Mouse (Mus musculus) testis, adult 2 months (tissue): Measurements from ENCODE around the gene Gatad1.

Experiments used
- CTCF ChIP-seq: fragments of 200-500 bp; IDR thresholded peaks from 2 replicates; pipeline ENCODE4 v1.5.1; 2012; ENCODE audit warnings: low read depth, mild to moderate bottlenecking, inconsistent platforms, low read length, moderate library complexity; ENCODE audit not compliant: control insufficient read depth, insufficient read depth, insufficient replicate concordance
- POLR2A ChIP-seq: fragments of 200-500 bp; IDR thresholded peaks from 2 replicates; pipeline ENCODE4 v1.6.1; 2012; ENCODE audit warnings: low read depth, mild to moderate bottlenecking, inconsistent platforms, low read length, moderate library complexity; ENCODE audit not compliant: control insufficient read depth

GRCm38 (mm10) chr5:3646991-3647707 lies 9.8 kb downstream of the Gatad1 start:
- no peak for TF ChIP-seq POLR2A
- no peak for TF ChIP-seq CTCF
